Mouse (Mus musculus) gastrocnemius, adult 2 months (tissue): ENCODE measurements around the gene Rbm17. TPM values are rescaled to one million over a fixed set of nuclear protein-coding genes. Genes with fewer than 3 reads are reported as not detected.

ENCODE experiments used
- DNase-seq: peaks from one replicate; pipeline ENCODE4 v3.0.0; 2022
- H3K27ac ChIP-seq: fragments of 200-600 bp; 2 replicates; pipeline ENCODE4 v1.8.1; 2022; ENCODE audit warnings: mild to moderate bottlenecking
- H3K4me3 ChIP-seq: fragments of 200-600 bp; 2 replicates; pipeline ENCODE4 v1.8.1; 2022; ENCODE audit warnings: mild to moderate bottlenecking, moderate library complexity
- CTCF ChIP-seq: fragments of 200-600 bp; IDR thresholded peaks from 2 replicates; pipeline ENCODE4 v1.8.1; 2022; ENCODE audit warnings: antibody characterized with exemption, mild to moderate bottlenecking, moderate library complexity
- intact Hi-C: fragments of 180-260 bp; cut with DNase I; formaldehyde crosslinking; loops from one replicate; pipeline ENCODE4 v1.15.1; 2025
- total RNA-seq, 2 experiments: library from RNA; stranded (reverse); gene quantifications; 2 replicates each; pipeline ENCODE4 v1.2.3; 2021

The Rbm17 gene
- total RNA-seq, 2 experiments from 2014 or later = 54.2 to 56.2 TPM

DNA sequence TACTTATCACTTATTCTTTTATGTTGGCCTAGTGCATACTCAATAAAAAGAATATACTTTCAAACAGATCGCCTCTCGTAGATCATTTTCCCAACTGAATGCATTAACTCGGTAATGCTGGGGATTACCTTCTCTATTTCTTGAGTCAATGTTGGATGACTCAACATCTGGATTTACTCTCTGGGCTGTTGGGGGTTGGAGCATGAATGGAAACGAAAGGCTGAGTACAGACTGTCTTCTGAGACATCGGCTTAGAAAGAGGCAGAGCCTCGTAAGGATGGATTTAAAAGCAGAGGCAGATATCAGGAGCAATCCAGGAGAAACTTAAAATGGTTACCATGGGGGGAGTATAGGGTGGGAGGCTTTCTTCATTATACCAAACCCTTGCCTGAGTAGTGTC lies 25.8 kb downstream of the Rbm17 start:
- intact Hi-C loops = no loop called here
- no peak for TF ChIP-seq CTCF

GRCm38 (mm10) chr2:11573684-11574083 lies 30.3 kb downstream of the Rbm17 start:
- Histone ChIP-seq H3K4me3 (no peak overlapping the region), H3K27ac (no peak overlapping the region)
- DNase-seq = no peak
- intact Hi-C loops = no loop called here
- TF ChIP-seq CTCF = no peak

More for the DNA sequence above, 25.8 kb downstream of the Rbm17 start:
- Histone ChIP-seq H3K27ac (no peak overlapping the region), H3K4me3 (no peak overlapping the region)
- DNase-seq = no peak

- intact Hi-C loops = no loop called here
- no peak overlapping the region for H3K27ac ChIP-seq
- no peak for DNase-seq
- TF ChIP-seq CTCF = no peak
- no peak overlapping the region for H3K4me3 ChIP-seq
Measured at GRCm38 (mm10) chr2:11571004-11571535, 32.9 kb downstream of the Rbm17 start.

DNA sequence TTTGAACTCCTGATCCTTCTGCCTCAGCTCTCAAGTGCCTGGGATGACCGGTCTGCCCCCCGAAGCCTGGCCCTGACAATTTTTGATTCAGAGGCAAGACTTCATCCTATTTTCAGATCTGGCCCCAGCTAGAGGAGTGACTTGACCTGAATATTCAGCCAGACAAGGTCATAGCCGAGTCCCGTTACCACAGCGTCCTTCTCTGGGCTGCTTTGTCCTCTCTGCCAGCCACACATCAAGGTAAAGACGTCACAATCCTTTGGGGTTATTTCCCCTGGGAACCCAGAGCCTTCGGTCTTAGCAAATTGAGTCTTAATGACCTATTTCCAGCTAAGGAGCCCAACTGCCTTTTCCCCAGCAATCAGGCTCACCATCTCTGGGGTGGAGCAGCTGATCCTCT lies 35.5 kb downstream of the Rbm17 start:
- Histone ChIP-seq H3K27ac (no peak overlapping the region), H3K4me3 (no peak overlapping the region)
- DNase-seq = no peak
- no peak for TF ChIP-seq CTCF
- intact Hi-C loops = no loop called here

GRCm38 (mm10) chr2:11567781-11568362 lies 36.1 kb downstream of the Rbm17 start:
- no peak overlapping the region for H3K27ac ChIP-seq
- TF ChIP-seq CTCF = peak; percentile 66
- DNase-seq = peak; percentile 46
- H3K4me3 ChIP-seq = no peak overlapping the region
- intact Hi-C loops = no loop called here

DNA sequence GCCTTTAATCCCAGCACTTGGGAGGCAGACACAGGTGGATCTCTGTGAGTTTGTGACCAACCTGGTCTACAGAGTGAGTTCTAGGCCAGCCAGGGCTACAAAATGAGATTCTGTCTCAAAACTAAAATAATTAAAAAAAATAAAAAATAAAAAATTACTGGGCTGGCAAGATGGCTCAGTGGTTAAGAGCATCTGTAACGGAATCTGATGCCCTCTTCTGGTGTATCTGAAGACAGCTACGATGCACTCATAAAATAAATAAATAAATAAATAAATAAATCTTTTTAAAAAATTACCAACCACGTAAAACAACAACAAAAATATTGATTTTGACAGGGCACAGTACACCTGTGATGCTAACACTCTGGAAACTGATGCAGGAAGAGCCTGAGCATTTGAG lies 37.1 kb downstream of the Rbm17 start:
- no peak for DNase-seq
- intact Hi-C loops = no loop called here
- Histone ChIP-seq H3K4me3 (no peak overlapping the region), H3K27ac (no peak overlapping the region)
- peak; percentile 15; the same call in 1 of the 2 replicates for TF ChIP-seq CTCF

DNA sequence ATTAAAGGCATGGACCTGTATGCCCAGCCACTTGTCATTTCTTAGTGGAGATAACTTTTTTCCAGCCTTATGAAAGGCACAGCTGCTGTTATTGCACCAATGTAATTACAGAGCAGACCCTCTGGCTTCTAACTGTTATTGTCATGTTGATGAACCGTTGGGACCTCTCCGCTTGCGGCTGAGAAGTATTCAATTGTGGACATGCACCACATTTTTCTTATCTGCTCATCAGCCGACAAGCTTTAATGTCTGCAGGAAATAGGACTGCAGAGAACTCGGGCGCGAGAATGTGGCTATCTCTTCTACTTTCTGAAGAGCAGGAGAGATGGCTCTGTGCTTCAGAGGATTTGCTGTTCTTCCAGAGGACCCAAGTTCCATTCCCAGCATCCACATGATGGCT lies 37.7 kb downstream of the Rbm17 start:
- Histone ChIP-seq H3K4me3 (no peak overlapping the region), H3K27ac (no peak overlapping the region)
- TF ChIP-seq CTCF = no peak
- no peak for DNase-seq
- intact Hi-C loops = no loop called here

DNA sequence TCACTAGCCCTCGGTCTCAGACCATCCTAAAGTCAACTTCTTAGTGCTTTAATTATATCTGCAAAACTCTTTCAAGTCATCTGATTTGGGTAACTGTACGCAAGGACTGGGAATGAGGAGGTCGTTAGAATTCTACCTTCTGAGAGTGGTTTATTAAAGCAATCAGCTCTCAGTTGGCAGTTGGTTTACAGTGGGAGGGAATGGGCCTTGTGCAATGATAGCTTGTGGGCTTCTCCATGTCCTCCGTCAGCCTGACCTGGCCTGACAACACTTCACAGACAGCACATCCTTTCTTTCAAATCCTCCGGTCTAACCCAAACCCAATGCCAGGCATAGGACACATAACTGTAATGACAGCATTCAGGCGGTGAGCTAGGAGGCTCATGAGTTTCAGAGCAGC lies 39.2 kb downstream of the Rbm17 start:
- no peak for TF ChIP-seq CTCF
- no peak overlapping the region for H3K4me3 ChIP-seq
- no peak overlapping the region for H3K27ac ChIP-seq
- no peak for DNase-seq
- intact Hi-C loops = no loop called here

DNA sequence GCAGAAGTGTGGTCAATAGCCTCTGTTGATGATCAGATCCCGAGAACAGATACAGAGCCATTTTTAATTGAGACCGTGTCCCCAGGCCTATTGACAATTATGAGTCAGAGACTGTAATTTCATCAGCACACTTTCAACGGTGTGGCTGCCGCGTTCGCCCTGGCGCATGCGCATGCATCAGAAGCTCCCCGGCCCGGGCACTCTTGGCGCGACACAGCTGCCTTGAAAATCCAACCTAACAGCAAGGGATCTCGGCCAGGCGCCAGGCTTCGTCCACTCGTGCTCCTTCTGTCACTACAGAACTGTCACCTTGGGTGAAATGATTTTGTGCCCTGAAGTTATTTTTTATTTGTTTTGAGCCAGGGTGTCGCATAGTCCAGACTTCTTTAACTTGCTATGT lies 40.7 kb downstream of the Rbm17 start:
- Histone ChIP-seq H3K4me3 (no peak overlapping the region), H3K27ac (no peak overlapping the region)
- no peak for DNase-seq
- intact Hi-C loops = no loop called here
- no peak for TF ChIP-seq CTCF

DNA sequence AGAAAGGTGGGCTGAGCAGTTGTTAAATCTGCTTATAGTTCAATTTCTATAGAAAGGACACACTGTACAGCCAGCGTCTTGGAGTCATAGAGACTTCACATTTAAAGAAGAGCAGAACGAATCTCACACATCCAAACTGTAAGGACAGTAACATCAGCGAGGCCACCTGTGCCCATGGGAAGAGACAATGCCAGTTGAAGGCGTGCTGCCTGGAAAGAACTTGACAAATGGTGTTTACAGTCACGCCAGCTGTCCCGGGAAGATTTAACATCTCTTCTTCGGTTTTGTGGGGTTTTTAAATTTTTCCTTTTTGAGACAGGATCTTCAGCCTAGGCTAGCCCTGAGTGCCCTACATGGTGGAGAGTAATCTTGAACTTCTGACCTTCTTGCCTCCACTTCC lies 45.3 kb downstream of the Rbm17 start:
- TF ChIP-seq CTCF = no peak
- no peak overlapping the region for H3K4me3 ChIP-seq
- DNase-seq = no peak
- intact Hi-C loops = no loop called here
- H3K27ac ChIP-seq = no peak overlapping the region

DNA sequence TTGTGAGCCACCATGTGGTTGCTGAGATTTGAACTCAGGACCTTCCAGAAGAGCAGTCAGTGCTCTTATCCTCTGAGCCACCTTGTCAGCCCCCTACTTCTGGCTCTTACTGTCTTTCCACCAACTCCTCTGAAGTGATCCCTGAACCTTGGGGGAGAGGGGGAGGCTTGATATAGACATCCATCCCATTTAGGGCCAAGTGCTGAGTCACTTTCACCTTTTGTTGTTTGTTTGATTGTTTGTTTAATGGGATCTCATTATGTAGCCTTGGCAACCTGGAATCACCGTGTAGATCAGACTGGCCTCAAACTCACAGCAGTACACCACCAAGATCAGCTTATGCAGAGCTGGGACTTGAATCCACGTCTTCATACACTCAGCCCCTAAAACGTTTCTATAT lies 46.7 kb downstream of the Rbm17 start:
- H3K4me3 ChIP-seq = no peak overlapping the region
- no peak overlapping the region for H3K27ac ChIP-seq
- no peak for TF ChIP-seq CTCF
- intact Hi-C loops = no loop called here
- DNase-seq = no peak

DNA sequence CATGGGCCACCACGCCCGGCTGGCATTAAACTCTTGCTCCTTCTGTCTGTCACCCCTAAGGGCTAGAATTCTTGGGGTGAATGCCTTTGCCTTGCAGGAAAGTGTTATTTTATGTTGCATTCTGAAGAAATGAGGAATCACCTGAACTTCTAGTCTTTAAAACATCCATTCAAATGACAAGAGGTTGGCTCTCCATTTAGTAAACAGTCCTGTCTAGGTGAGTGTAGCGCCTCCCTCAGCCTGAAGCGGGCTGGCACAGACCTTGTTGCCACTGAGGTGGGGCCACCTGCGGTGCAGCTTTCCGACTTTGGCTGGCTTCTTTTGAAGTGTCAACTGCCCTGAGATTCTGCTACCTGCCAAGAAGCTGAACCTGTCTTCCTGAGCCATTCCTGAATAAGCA lies 48.6 kb downstream of the Rbm17 start:
- intact Hi-C loops = no loop called here
- H3K4me3 ChIP-seq = no peak overlapping the region

DNA sequence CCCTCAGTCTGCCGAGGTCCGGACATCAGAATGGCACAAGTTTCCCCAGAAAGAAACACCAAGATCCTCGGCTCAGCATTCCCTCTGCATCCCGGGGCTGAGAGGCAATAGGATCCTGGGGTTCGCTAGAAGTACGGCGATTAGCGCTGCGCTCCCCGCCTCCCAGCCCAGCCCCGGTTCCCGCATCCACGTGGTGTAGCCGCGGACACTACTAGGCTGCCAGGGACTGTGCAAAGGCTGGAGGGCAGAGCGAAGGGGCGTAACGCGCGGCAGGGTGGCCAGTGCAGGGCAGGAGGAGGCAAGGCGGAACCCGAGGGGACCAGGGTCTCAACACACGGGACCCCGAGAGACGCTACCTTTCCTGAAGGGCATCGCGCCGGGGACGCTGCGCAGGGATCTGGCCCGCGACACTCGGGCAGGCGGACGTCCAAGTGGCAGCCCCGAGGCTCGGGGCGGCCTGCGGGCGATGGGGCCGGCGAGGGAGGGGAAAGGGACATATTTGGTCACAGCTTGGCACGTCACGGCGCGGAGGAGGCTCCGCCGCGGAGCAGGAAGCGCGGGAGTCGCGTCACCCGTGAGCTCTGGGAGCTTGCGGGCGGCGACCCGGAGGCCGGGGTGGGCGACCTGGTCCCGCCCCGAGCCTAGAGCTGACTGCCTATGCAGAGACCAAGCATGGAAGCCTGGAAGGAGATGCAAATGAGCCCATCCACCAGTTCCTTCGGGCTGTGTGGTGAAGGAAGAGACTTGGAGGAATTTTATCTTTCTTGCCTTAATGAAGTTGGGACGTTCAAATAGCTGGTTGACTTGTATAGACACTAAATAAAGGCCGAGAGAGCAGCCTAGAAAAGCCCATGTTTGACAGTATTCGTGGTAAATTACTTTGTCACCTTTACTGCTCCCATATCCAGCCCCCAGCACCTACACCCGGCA lies 50.2 kb downstream of the Rbm17 start, which contains the start of gene Pfkfb3:
Gene Pfkfb3 (minus strand): TSS at position 607 of the 930 bp plus-strand sequence.
- intact Hi-C loops = no loop called here
- no peak for TF ChIP-seq CTCF
- Histone ChIP-seq H3K4me3 (peak within 1 kb of the TSS; percentile 80), H3K27ac (peak within 1 kb of the TSS; percentile 77)
- peak; percentile 87 for DNase-seq

More for the DNA sequence above, 48.6 kb downstream of the Rbm17 start:
- no peak for TF ChIP-seq CTCF
- no peak for DNase-seq
- no peak overlapping the region for H3K27ac ChIP-seq
